Mouse (Mus musculus): ENCODE data around the gene BC048507.

GRCm38 (mm10) chr13:67853130-67853529 is 10.0 kb upstream of the BC048507 start:
- TF ChIP-seq POLR2A (IDR thresholded peaks at IDR 0.05; ENCODE audit: borderline replicate concordance, insufficient read depth, low read length) (no peak), CTCF (IDR thresholded peaks at IDR 0.05; ENCODE audit: borderline replicate concordance, insufficient read depth, low read depth, low read length) (no peak)

All from cerebellum, adult 2 months (tissue).